Mouse (Mus musculus) C2C12 (cell line): ENCODE data around the gene Olfr324.

Experiments
- CEBPB ChIP-seq: IDR thresholded peaks from one replicate; pipeline ENCODE4 v1.6.1; 2011; ENCODE audit warnings: low read depth, mild to moderate bottlenecking, control low read depth, moderate library complexity
- CTCF ChIP-seq: IDR thresholded peaks from one replicate; pipeline ENCODE4 v1.5.1; 2011; ENCODE audit not compliant: control insufficient read depth, insufficient read depth, insufficient read length
- MAX ChIP-seq: IDR thresholded peaks from one replicate; pipeline ENCODE4 v1.6.1; 2011; ENCODE audit warnings: mild to moderate bottlenecking, control low read depth
- MYOD1 ChIP-seq: IDR thresholded peaks from one replicate; pipeline ENCODE4 v1.6.1; 2011; ENCODE audit warnings: low read depth; ENCODE audit not compliant: control insufficient read depth, insufficient read length
- USF1 ChIP-seq: IDR thresholded peaks from one replicate; pipeline ENCODE4 v1.6.1; 2011; ENCODE audit warnings: low read depth, mild to moderate bottlenecking, control low read depth, moderate library complexity

- no peak for TF ChIP-seq CEBPB
- TF ChIP-seq MAX: no peak
- TF ChIP-seq CTCF: no peak
- no peak for TF ChIP-seq MYOD1
- TF ChIP-seq USF1: no peak
Measured at GRCm38 (mm10) chr11:58638176-58638701, 43.3 kb downstream of the Olfr324 start.
